Mouse (Mus musculus) sigmoid colon, adult 10 weeks (tissue): ENCODE results near the gene Gpr83. TPM values are rescaled to one million over a fixed set of nuclear protein-coding genes. Genes with fewer than 3 reads are reported as not detected.

Experiments used
- polyA plus RNA-seq: library from polyadenylated mRNA; stranded (reverse); fragments of 350-450 nt; fragmentation: Illumina TruSeq; extraction: RNeasy Lipid Tissue Mini Kit (QIAGEN cat#74804); gene quantifications from one replicate; pipeline ENCODE4 v1.2.3, GENCODE M21; 2014; ENCODE audit warnings: low read depth, low replicate concordance

Gpr83 gene
- 0.60 TPM for polyA plus RNA-seq

DNA sequence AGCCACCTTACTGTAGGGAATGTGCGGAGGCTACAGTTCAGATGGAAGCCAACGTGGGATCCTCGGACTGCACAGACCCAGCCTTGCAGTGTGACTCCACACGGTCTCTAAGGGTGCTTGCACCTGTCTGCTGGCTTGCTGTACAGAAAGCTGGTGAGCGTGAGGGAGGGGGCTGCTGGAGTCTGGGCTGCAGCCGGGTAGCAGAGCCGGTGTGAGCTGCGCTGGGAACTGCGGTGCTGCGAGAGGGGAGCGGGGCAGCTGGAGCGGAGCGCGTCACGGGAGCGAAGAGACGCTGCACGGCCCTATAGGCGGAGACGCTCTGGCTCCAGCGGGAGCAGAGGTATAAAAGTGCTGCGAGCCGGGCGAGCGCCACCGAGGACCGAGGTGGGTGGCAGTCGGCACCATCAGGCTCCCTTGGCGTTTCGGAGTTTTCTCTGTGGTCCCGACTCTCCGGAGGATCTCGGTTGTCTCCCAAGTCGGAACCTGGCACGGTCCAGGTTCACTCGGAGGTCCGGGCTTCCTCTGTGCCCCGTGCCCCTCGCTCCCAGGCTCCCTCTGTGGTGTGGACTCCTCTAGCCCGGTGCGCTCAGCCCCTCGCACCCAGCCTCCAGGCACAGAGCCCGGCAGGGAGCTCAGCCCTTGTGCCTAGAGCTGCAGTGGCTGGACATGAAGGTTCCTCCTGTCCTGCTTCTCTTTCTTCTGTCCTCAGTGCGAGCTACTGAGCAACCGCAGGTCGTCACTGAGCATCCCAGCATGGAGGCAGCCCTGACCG lies at the start of gene Gpr83:
Gpr83 (plus strand) TSS at position 343 of the 772 bp plus-strand sequence.

DNA sequence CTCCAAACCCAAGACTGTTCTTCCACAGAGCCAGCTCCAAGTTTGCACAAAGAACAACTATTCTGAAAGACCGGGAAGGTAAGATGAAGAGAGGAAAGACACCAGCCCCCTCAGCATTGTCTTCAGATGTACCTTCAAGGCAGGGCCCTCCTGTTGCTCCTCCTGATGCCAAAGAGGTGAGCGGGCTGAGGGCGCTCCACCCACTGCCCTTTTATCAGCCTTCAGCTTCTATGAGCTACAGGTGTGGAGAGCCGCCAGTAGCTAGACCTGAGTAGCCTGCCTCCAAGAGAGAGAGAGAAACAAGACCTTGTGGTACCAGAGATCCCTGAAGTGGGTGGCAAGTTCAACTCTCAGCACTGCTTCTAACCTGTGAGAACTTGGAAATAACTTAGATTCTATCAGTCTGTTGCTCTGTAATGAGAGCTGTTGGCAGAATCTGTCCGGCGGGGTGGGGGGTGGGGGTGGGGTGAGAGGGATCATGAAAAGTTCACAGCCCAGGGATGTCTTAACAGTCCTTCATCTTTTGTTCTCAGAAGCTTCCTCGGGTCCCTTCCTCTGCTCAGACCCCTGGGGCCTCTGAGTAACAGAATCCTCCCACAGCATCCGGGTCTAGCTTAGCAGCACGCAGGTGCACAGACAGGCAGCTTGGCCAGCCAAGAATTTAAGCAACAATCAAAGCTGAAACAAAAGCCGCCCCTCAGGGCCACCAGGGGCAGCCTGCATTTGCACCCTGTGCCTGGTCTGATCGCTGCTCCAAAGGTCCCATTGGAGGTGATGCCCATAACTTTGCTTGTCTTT lies 43.8 kb downstream of the Gpr83 start, which contains the start of gene Izumo1r:
Izumo1r (minus strand) TSS at position 369 of the 798 bp plus-strand sequence.

Other genes starting within 250 kb of the Gpr83 start
- 8.5 TPM for gene Amotl1, start 215.2 kb upstream of the Gpr83 start, polyA plus RNA-seq
- 4.0 TPM for gene Piwil4, start 119.5 kb upstream of the Gpr83 start, polyA plus RNA-seq
- 85.7 TPM for gene Fut4, start 107.8 kb upstream of the Gpr83 start, polyA plus RNA-seq
- not detected for gene 1700012B09Rik, start 89.2 kb upstream of the Gpr83 start, polyA plus RNA-seq
- gene Mre11a, start 75.6 kb upstream of the Gpr83 start, polyA plus RNA-seq, result 54.9 TPM
- gene Ankrd49, start 75.4 kb upstream of the Gpr83 start, polyA plus RNA-seq, result 63.7 TPM
- gene Izumo1r, start 43.7 kb downstream of the Gpr83 start, polyA plus RNA-seq, result not detected
- gene Panx1, start 185.3 kb downstream of the Gpr83 start, polyA plus RNA-seq, result 15.4 TPM